Mouse (Mus musculus) lung, postnatal 0 days (tissue): ENCODE measurements at regions not wholly inside any gene's neighbourhood (a gene's known extent, or its start where the extent isn't known, plus 50 kb on each side); places are given as distances from the start of the nearest gene placed in this dataset.

ENCODE experiments used
- ATAC-seq: fragments of 200-750 bp; cut with Nextera tagmentation; 2 replicates; pipeline ENCODE4 v1.8.0; 2017; ENCODE audit warnings: moderate library complexity
- DNase-seq: peaks from one replicate; pipeline ENCODE4 v3.0.0-alpha.2; 2016; ENCODE audit warnings: low spot score
- H3K27ac ChIP-seq: fragments of 300-500 bp; sonication (generic); 2 replicates; pipeline ENCODE4 v1.5.1; 2014; ENCODE audit warnings: antibody characterized with exemption, mild to moderate bottlenecking, low read length, mixed read lengths
- H3K27me3 ChIP-seq: fragments of 300-500 bp; sonication (generic); replicated peaks from 2 replicates; pipeline ENCODE4 v1.6.1; 2014; ENCODE audit warnings: low read length, mixed read lengths; ENCODE audit not compliant: insufficient read depth
- H3K36me3 ChIP-seq: fragments of 300-500 bp; sonication (generic); 2 replicates; pipeline ENCODE4 v1.6.1; 2014; ENCODE audit warnings: low read length, mixed read lengths; ENCODE audit not compliant: insufficient read depth
- H3K4me1 ChIP-seq: fragments of 300-500 bp; sonication (generic); 2 replicates; pipeline ENCODE4 v1.6.1; 2014; ENCODE audit warnings: antibody characterized with exemption, low read depth, low read length, mixed read lengths; ENCODE audit not compliant: insufficient read depth
- H3K4me2 ChIP-seq: fragments of 300-500 bp; sonication (generic); replicated peaks from 2 replicates; pipeline ENCODE4 v1.6.1; 2014; ENCODE audit warnings: low read depth, mild to moderate bottlenecking, low read length, moderate library complexity, mixed read lengths
- H3K4me3 ChIP-seq: fragments of 300-500 bp; sonication (generic); 2 replicates; pipeline ENCODE4 v1.5.1; 2014; ENCODE audit warnings: low read depth, low read length
- H3K9ac ChIP-seq: fragments of 300-500 bp; sonication (generic); replicated peaks from 2 replicates; pipeline ENCODE4 v1.6.1; 2014; ENCODE audit warnings: low read depth, mild to moderate bottlenecking
- H3K9me3 ChIP-seq: fragments of 300-500 bp; sonication (generic); 2 replicates; pipeline ENCODE4 v1.6.1; 2016; ENCODE audit warnings: low read length, mixed read lengths
- CTCF ChIP-seq: IDR thresholded peaks from 2 replicates; pipeline ENCODE4 v1.5.1; 2016; ENCODE audit warnings: antibody characterized with exemption, mild to moderate bottlenecking
- EP300 ChIP-seq: IDR thresholded peaks from 2 replicates; pipeline ENCODE4 v1.6.1; 2016; ENCODE audit warnings: antibody characterized with exemption, mild to moderate bottlenecking, control low read depth
- WGBS: fragments of 180-500 bp; shearing (Covaris S2); extraction: QIAGEN DNeasy Blood & Tissue Kit; methylation state at CpG from one replicate; pipeline ENCODE4 v1.1.7; 2014; 5-methylcytosine and 5-hydroxymethylcytosine counted together

DNA sequence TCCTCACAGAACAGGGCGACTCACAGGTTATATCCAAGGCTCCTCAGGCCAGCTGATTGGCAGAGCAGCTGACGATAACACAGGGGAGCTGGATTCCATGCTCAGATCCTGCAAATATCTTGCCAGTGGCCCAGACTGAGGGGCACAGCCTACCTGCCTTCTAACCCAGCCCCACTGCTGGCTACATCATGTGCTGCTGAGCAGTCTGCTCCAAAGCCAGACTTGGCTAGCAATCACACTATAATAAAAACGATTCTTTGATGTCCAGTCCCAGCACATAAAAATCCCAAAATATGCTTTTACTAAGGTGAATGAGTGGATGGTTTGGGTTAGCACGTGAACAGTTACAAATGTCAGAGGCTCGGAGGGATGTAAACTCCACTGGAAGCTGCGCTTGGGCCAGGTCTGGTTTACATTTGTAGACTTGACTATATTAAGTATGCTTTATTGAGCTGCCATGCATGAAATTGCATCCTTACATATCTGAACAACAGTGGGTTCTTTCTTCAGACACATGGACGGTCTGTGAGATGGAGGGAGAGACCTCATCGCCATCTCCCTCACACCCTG lies 200.2 kb downstream of the Thbs2 start:
- Histone ChIP-seq H3K4me3 (no peak overlapping the region), H3K36me3 (no peaks in the 10 kb centered on the region), H3K4me2 (no peak overlapping the region), H3K9me3 (no peaks in the 10 kb centered on the region), H3K4me1 (no peaks in the 10 kb centered on the region), H3K27ac (no peak overlapping the region), H3K27me3 (no peaks in the 10 kb centered on the region), H3K9ac (no peak overlapping the region)
- 79% methylated on average over 8 of the region's 8 CpGs for WGBS
- DNase-seq = no peak
- TF ChIP-seq EP300 (no peak), CTCF (no peak)
- ATAC-seq = no peak

DNA sequence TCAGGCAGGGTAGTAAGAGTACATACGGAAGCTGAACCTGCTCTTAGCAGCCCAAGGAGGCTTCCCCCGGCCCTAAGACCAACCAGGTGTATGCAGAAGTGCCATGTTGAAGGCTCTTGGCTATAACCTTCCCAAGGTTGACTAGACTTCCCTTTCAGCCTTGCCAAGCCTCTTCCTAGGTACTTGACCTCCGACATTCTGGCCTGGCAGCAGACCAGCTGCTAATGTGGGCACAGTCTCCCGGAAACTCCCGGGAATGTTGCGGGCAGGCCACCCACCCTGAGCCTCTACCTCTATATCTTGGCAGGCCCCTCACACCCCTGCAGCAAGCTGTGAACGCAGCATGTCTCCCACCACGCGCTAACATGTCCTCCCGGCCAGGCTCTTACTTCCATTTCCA lies 201.1 kb downstream of the Thbs2 start:
- H3K9me3 ChIP-seq = no peaks in the 10 kb centered on the region
- TF ChIP-seq EP300 (no peak), CTCF (no peak)
- DNase-seq (no peak), ATAC-seq (no peak)
- H3K27me3 ChIP-seq = no peaks in the 10 kb centered on the region
- no peak overlapping the region for H3K4me3 ChIP-seq
- H3K9ac ChIP-seq = no peak overlapping the region
- no peaks in the 10 kb centered on the region for H3K4me1 ChIP-seq
- no peak overlapping the region for H3K4me2 ChIP-seq
- WGBS = 68% methylated on average over 10 of the region's 10 CpGs
- no peaks in the 10 kb centered on the region for H3K36me3 ChIP-seq
- H3K27ac ChIP-seq = no peak overlapping the region

DNA sequence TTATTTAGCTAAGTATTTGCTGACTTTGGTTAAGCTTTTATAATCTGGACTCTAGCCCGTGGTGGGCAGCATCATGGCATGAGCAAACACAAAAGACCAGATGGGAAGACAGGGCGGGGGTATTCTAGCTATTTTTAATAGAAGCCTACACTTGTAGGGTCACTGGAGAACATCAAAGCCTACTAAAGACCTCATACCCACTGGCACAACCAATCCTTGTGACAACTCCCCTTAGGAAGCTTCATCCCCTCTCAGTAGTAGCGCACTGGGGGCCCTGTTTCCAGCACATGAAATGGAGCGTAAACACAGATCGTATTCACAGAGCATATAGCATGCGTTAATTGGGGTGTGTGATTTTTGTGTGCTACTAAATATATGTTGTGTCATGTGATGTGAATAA lies 202.4 kb downstream of the Smoc2 start:
- DNase-seq (no peak), ATAC-seq (no peak)
- Histone ChIP-seq H3K27me3 (no peaks in the 10 kb centered on the region), H3K4me2 (no peak overlapping the region), H3K9ac (no peak overlapping the region), H3K4me3 (no peak overlapping the region), H3K27ac (no peak overlapping the region), H3K9me3 (no peaks in the 10 kb centered on the region), H3K4me1 (no peaks in the 10 kb centered on the region), H3K36me3 (no peaks in the 10 kb centered on the region)
- TF ChIP-seq CTCF (no peak), EP300 (no peak)
- WGBS = 86% methylated on average over 6 of the region's 6 CpGs

- no peak overlapping the region for H3K9ac ChIP-seq
- WGBS = 91% methylated on average over 10 of the region's 10 CpGs
These were observed 199.7 kb downstream of the Smoc2 start for GRCm38 (mm10) chr17:14478938-14479505.

GRCm38 (mm10) chr17:14476707-14477106 lies 197.4 kb downstream of the Smoc2 start:
- no peak for ATAC-seq
- TF ChIP-seq CTCF = no peak
- no peak for TF ChIP-seq EP300
- Histone ChIP-seq H3K27me3 (no peaks in the 10 kb centered on the region), H3K9ac (no peak overlapping the region), H3K27ac (no peak overlapping the region), H3K4me3 (no peak overlapping the region), H3K9me3 (no peaks in the 10 kb centered on the region), H3K36me3 (no peaks in the 10 kb centered on the region), H3K4me1 (no peaks in the 10 kb centered on the region), H3K4me2 (no peak overlapping the region)
- DNase-seq = no peak
- 80% methylated on average over 12 of the region's 12 CpGs for WGBS

More at GRCm38 (mm10) chr17:14478938-14479505, 199.7 kb downstream of the Smoc2 start:
- no peaks in the 10 kb centered on the region for H3K4me1 ChIP-seq
- ATAC-seq (no peak), DNase-seq (no peak)
- H3K9me3 ChIP-seq = no peaks in the 10 kb centered on the region
- no peaks in the 10 kb centered on the region for H3K27me3 ChIP-seq
- no peak for TF ChIP-seq CTCF
- no peak for TF ChIP-seq EP300
- H3K27ac ChIP-seq = no peak overlapping the region
- H3K36me3 ChIP-seq = no peaks in the 10 kb centered on the region
- H3K4me2 ChIP-seq = no peak overlapping the region
- no peak overlapping the region for H3K4me3 ChIP-seq

DNA sequence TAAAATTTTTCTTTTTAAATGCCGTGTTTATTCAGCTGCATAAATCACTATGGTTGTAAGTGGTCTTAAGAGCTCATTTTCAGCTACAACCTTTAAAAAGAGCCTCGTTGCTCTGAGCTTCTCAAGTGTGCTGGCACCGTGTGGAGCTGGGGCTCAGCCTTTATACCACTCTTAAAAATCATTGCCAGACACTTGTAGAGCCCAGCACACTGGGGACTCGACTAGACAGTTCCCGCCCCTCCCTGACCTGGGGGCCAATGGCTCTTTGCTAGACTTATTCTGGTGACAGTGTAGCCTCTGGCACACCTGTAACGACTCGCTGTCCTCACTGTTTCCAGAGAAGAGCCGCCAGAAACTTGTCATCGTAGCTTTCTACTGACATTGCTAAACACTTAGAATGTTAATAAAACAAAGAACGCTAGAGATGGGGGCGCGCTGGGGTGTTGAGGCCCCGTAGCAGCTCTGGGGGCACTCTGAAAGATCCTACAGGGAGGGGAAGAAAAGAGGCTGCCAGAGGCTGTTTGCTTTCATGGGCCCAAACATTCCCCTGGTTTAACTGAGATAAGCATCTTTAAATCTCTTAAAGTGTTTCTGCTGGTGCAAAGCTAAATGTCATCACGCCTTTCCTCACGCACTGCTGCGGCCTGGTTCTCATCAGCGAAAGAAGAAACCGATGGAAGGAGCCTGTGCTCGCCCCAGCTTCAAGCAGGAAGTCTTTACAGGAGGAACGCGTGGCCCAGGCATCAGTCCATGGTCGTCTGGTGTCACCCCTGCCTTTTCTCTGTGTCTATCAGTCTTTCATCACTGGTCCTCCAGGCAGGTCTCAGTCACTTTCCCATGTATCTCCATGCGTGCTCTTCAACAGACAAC lies 196.7 kb downstream of the Smoc2 start:
- ATAC-seq (peak; percentile 33; the same call in 1 of the 2 replicates), DNase-seq (peak; percentile 7)
- H3K27me3 ChIP-seq = no peaks in the 10 kb centered on the region
- H3K9me3 ChIP-seq = no peaks in the 10 kb centered on the region
- H3K36me3 ChIP-seq = no peaks in the 10 kb centered on the region
- 14% methylated on average over 22 of the region's 23 CpGs for WGBS
- no peaks in the 10 kb centered on the region for H3K4me1 ChIP-seq
- H3K4me2 ChIP-seq = peak overlapping the region; percentile 27; the same call in 1 of the 2 replicates
- no peak overlapping the region for H3K9ac ChIP-seq
- H3K27ac ChIP-seq = no peak overlapping the region
- H3K4me3 ChIP-seq = no peak overlapping the region
- no peak for TF ChIP-seq CTCF
- TF ChIP-seq EP300 = no peak
